Comparison of ENCODE assay signal across 12 mouse cellular contexts in genomic region chr17:8316251-8316650, GRCm38 (mm10). TPM values are rescaled to one million over a fixed set of nuclear protein-coding genes. Genes with fewer than 3 reads are reported as not detected.
DNase-seq lines count a peak whose midpoint lies in the region; ATAC-seq and TF ChIP-seq lines count a peak whose summit lies in the region.
"Had no signal": no experiment of that assay in that cellular context is flagged by ENCODE, and none has a peak within 500 bp of the region (broad histone marks: within the 10 kb centered on the region; RNA-seq: fewer than 3 reads in every experiment).

No protein-coding gene starts in this region.

- ATAC-seq in forebrain, embryonic 14.5 days, result 0 out of 2 replicates have a peak, but pooled peaks have one; percentile 26
- ATAC-seq in liver, postnatal 0 days, result no peak
- ATAC-seq: midbrain, embryonic 13.5 days had no signal

- H3K9ac ChIP-seq in forebrain, embryonic 14.5 days (ENCODE audit: low read length), result no peak overlapping the region
- no peak overlapping the region for H3K9ac ChIP-seq in liver, postnatal 0 days (replicated peaks)
- H3K9ac ChIP-seq: embryonic facial prominence, embryonic 12.5 days; midbrain, embryonic 13.5 days had no signal

- peak; percentile 28 for DNase-seq in forebrain, embryonic 14.5 days (ENCODE audit: low spot score)
- no peak for DNase-seq in forebrain, embryonic 10.5 days (ENCODE audit: extremely low spot score, low spot score)
- no peak for DNase-seq in liver, postnatal 0 days
- DNase-seq in liver, result no peak
- peak; percentile 47 to 69 for DNase-seq in lung, adult 18-20 months
- peak; percentile 27 for DNase-seq in thymus, postnatal 25 days
- DNase-seq in adrenal gland, adult 18-20 months (ENCODE audit: low spot score in 2 of 2), result no peak
- DNase-seq in frontal cortex, postnatal 14 days (ENCODE audit: low spot score in 2 of 2), result no peak

- no peak overlapping the region for H3K4me3 ChIP-seq in forebrain, embryonic 14.5 days (ENCODE audit: low read depth, low read length)
- no peak overlapping the region for H3K4me3 ChIP-seq in forebrain, embryonic 10.5 days
- H3K4me3 ChIP-seq in liver, postnatal 0 days (ENCODE audit: low read depth, low read length), result no peak overlapping the region
- H3K4me3 ChIP-seq: embryonic facial prominence, embryonic 12.5 days; midbrain, embryonic 13.5 days had no signal

- peak; percentile 52 for TF ChIP-seq CTCF in liver, postnatal 0 days (IDR thresholded peaks at IDR 0.05; ENCODE audit: low read depth)

- H3K27ac ChIP-seq in forebrain, embryonic 14.5 days (ENCODE audit: low read depth, low read length), result no peak overlapping the region
- H3K27ac ChIP-seq in forebrain, embryonic 10.5 days, result no peak overlapping the region
- no peak overlapping the region for H3K27ac ChIP-seq in liver, postnatal 0 days (ENCODE audit: low read depth)
- H3K27ac ChIP-seq: embryonic facial prominence, embryonic 12.5 days; midbrain, embryonic 13.5 days had no signal

- WGBS in forebrain, embryonic 14.5 days, result 88% methylated on average over 1 of the region's 1 CpGs
- 92% methylated on average over 1 of the region's 1 CpGs for WGBS in forebrain, embryonic 10.5 days
- WGBS in liver, postnatal 0 days (ENCODE audit: insufficient replicate concordance), result 67% methylated on average over 1 of the region's 1 CpGs

- peaks cover 4% of the 10 kb centered on the region; the same call in 1 of the 2 replicates for H3K36me3 ChIP-seq in forebrain, embryonic 14.5 days (ENCODE audit: control insufficient read depth, insufficient read depth, low read length)
- H3K36me3 ChIP-seq in forebrain, embryonic 10.5 days (replicated peaks), result no peaks in the 10 kb centered on the region
- H3K36me3 ChIP-seq in liver, postnatal 0 days (replicated peaks; ENCODE audit: insufficient read depth, low read length), result peaks cover 6% of the 10 kb centered on the region

- H3K27me3 ChIP-seq in forebrain, embryonic 14.5 days (replicated peaks; ENCODE audit: control insufficient read depth, insufficient read depth, low read length), result no peaks in the 10 kb centered on the region
- H3K27me3 ChIP-seq in forebrain, embryonic 10.5 days (ENCODE audit: poor library complexity, severe bottlenecking), result no peaks in the 10 kb centered on the region
- H3K27me3 ChIP-seq in liver, postnatal 0 days (ENCODE audit: insufficient read depth, low read length), result no peaks in the 10 kb centered on the region
- H3K27me3 ChIP-seq: embryonic facial prominence, embryonic 12.5 days; midbrain, embryonic 13.5 days had no signal

- peaks cover 10% of the 10 kb centered on the region for H3K4me1 ChIP-seq in forebrain, embryonic 14.5 days (ENCODE audit: control insufficient read depth, insufficient read depth, low read length)
- H3K4me1 ChIP-seq in forebrain, embryonic 10.5 days, result peaks cover 16% of the 10 kb centered on the region
- H3K4me1 ChIP-seq in liver, postnatal 0 days (ENCODE audit: insufficient read depth), result peaks cover 23% of the 10 kb centered on the region

- H3K9me3 ChIP-seq in forebrain, embryonic 14.5 days (replicated peaks; ENCODE audit: control insufficient read depth, low read length), result no peaks in the 10 kb centered on the region
- H3K9me3 ChIP-seq in forebrain, embryonic 10.5 days, result no peaks in the 10 kb centered on the region
- H3K9me3 ChIP-seq in liver, postnatal 0 days (ENCODE audit: low read length), result no peaks in the 10 kb centered on the region
- H3K9me3 ChIP-seq: embryonic facial prominence, embryonic 12.5 days; G1E; midbrain, embryonic 13.5 days had no signal

- TF ChIP-seq EP300 in liver, postnatal 0 days (IDR thresholded peaks at IDR 0.05; ENCODE audit: low read depth), result no peak

- no peak overlapping the region for H3K4me2 ChIP-seq in forebrain, embryonic 14.5 days (ENCODE audit: low read length)
- no peak overlapping the region for H3K4me2 ChIP-seq in liver, postnatal 0 days (ENCODE audit: low read depth, low read length)
- H3K4me2 ChIP-seq: embryonic facial prominence, embryonic 12.5 days; midbrain, embryonic 13.5 days had no signal

RNA-seq across cellular contexts. Expression of gene Sft2d1, which starts 5.3 kb away (rescaled TPM):
- polyA plus RNA-seq in forebrain, embryonic 14.5 days (2014; fragmentation: Nextera tagmentation; extraction: Ambion mirVana), result 155 and 159 TPM in 2 replicates
- 58.6 and 62.9 TPM in 2 replicates for polyA plus RNA-seq in forebrain, embryonic 10.5 days (2016; fragmentation: Nextera tagmentation; extraction: Ambion mirVana)
- 67.6 and 67.7 TPM in 2 replicates for polyA plus RNA-seq in liver, postnatal 0 days (2015; fragmentation: Nextera tagmentation; extraction: Ambion mirVana)
- 10 to 100 TPM; 38.1 to 43.2 TPM for total RNA-seq in adrenal gland, adult 18-20 months (2021)

RNA-seq across cellular contexts. Expression of gene Prr18, which starts 21.0 kb away (rescaled TPM):
- 9.7 and 10.8 TPM in 2 replicates for polyA plus RNA-seq in forebrain, embryonic 14.5 days (2014; fragmentation: Nextera tagmentation; extraction: Ambion mirVana)
- 0.19 and 0.30 TPM in 2 replicates for polyA plus RNA-seq in forebrain, embryonic 10.5 days (2016; fragmentation: Nextera tagmentation; extraction: Ambion mirVana)
- polyA plus RNA-seq in liver, postnatal 0 days (2015; fragmentation: Nextera tagmentation; extraction: Ambion mirVana), result 0.05 TPM in 1 of 2 replicates, not detected in the other
- total RNA-seq in adrenal gland, adult 18-20 months (2021), result under 1 TPM; 0.30 to 0.35 TPM
- polyA plus RNA-seq: heart, embryonic 14.5 days had no signal

RNA-seq across cellular contexts. Expression of gene Mpc1, which starts 33.5 kb away (rescaled TPM):
- 340 and 366 TPM in 2 replicates for polyA plus RNA-seq in forebrain, embryonic 14.5 days (2014; fragmentation: Nextera tagmentation; extraction: Ambion mirVana)
- 61.7 and 71.1 TPM in 2 replicates for polyA plus RNA-seq in forebrain, embryonic 10.5 days (2016; fragmentation: Nextera tagmentation; extraction: Ambion mirVana)
- 1,393 and 1,436 TPM in 2 replicates for polyA plus RNA-seq in liver, postnatal 0 days (2015; fragmentation: Nextera tagmentation; extraction: Ambion mirVana)
- 100 to 1,000 TPM; 319 to 746 TPM for total RNA-seq in adrenal gland, adult 18-20 months (2021)

RNA-seq across cellular contexts. Expression of gene T2, which starts 39.5 kb away (rescaled TPM):
- 0.35 and 0.51 TPM in 2 replicates for polyA plus RNA-seq in forebrain, embryonic 14.5 days (2014; fragmentation: Nextera tagmentation; extraction: Ambion mirVana)
- 0.35 and 0.66 TPM in 2 replicates for polyA plus RNA-seq in forebrain, embryonic 10.5 days (2016; fragmentation: Nextera tagmentation; extraction: Ambion mirVana)
- not detected in 2 replicates for polyA plus RNA-seq in liver, postnatal 0 days (2015; fragmentation: Nextera tagmentation; extraction: Ambion mirVana)
- not detected for total RNA-seq in adrenal gland, adult 18-20 months (2021)
- total RNA-seq: G1E had no signal
- polyA plus RNA-seq: G1E had no signal

Comparison
In these comparisons a context has a peak if more than half of its experiments do, and no peak if none do; other contexts are left out.
1. DNase-seq: peak in forebrain, embryonic 14.5 days (single experiment), lung, adult 18-20 months (2 of 2) and thymus, postnatal 25 days (single experiment); none in forebrain, embryonic 10.5 days (single experiment), liver, postnatal 0 days (single experiment), liver (single experiment), adrenal gland, adult 18-20 months (0 of 2) and frontal cortex, postnatal 14 days (0 of 2).